Mouse (Mus musculus) bone marrow macrophage, adult 2 months (primary cell): ENCODE measurements around the gene Ncbp3. TPM values are rescaled to one million over a fixed set of nuclear protein-coding genes. Genes with fewer than 3 reads are reported as not detected.

ENCODE experiments used
- H3K27ac ChIP-seq: 2 replicates; pipeline ENCODE4 v1.5.1; 2012; ENCODE audit warnings: low read depth, low read length; ENCODE audit not compliant: insufficient read depth
- H3K4me1 ChIP-seq: 2 replicates; pipeline ENCODE4 v1.6.1; 2012; ENCODE audit warnings: low read length; ENCODE audit not compliant: control insufficient read depth, insufficient read depth
- H3K4me3 ChIP-seq: 2 replicates; pipeline ENCODE4 v1.5.1; 2012; ENCODE audit warnings: mild to moderate bottlenecking, low read length, moderate library complexity; ENCODE audit not compliant: insufficient read depth
- CTCF ChIP-seq: IDR thresholded peaks from 2 replicates; pipeline ENCODE4 v1.5.1; 2012; ENCODE audit warnings: low read depth, mild to moderate bottlenecking, low read length, moderate library complexity
- POLR2A ChIP-seq: IDR thresholded peaks from 2 replicates; pipeline ENCODE4 v1.6.1; 2012; ENCODE audit warnings: mild to moderate bottlenecking, low read depth, low read length, borderline replicate concordance
- polyA plus RNA-seq: library from polyadenylated mRNA; stranded (reverse); fragments of >200 nt; gene quantifications from 2 replicates; pipeline ENCODE4 v1.2.4, GENCODE M21; 2012; ENCODE audit not compliant: missing spikeins, insufficient read depth, insufficient read length

Gene Ncbp3
- polyA plus RNA-seq, 1 experiment = 6.4 TPM

GRCm38 (mm10) chr11:73014831-73015344 lies 32.7 kb upstream of the Ncbp3 start:
- Histone ChIP-seq H3K4me1 (no peaks in the 10 kb centered on the region), H3K27ac (no peak overlapping the region), H3K4me3 (no peak overlapping the region)
- no peak for TF ChIP-seq CTCF
- TF ChIP-seq POLR2A = no peak

- no peak overlapping the region for H3K4me3 ChIP-seq
- no peak overlapping the region for H3K27ac ChIP-seq
- H3K4me1 ChIP-seq = no peaks in the 10 kb centered on the region
- TF ChIP-seq POLR2A (no peak), CTCF (no peak)
Measured at GRCm38 (mm10) chr11:73015391-73016102, 32.0 kb upstream of the Ncbp3 start.

GRCm38 (mm10) chr11:73016103-73016420 lies 31.5 kb upstream of the Ncbp3 start:
- Histone ChIP-seq H3K4me1 (no peaks in the 10 kb centered on the region), H3K4me3 (no peak overlapping the region), H3K27ac (no peak overlapping the region)
- TF ChIP-seq POLR2A (no peak), CTCF (no peak)

GRCm38 (mm10) chr11:73018471-73019146 lies 29.0 kb upstream of the Ncbp3 start, which contains the start of gene Camkk1:
Camkk1 (plus strand) TSS chr11:73019008.
- Histone ChIP-seq H3K4me3 (peak within 1 kb of the TSS; percentile 34), H3K27ac (no peak within 1 kb of the TSS), H3K4me1 (no peaks in the 10 kb centered on the region)
- TF ChIP-seq POLR2A = no peak
- no peak for TF ChIP-seq CTCF

- Histone ChIP-seq H3K4me1 (peaks cover 5% of the 10 kb centered on the region), H3K4me3 (peak overlapping the region; percentile 34), H3K27ac (no peak overlapping the region)
- no peak for TF ChIP-seq CTCF
- TF ChIP-seq POLR2A = no peak
Measured at GRCm38 (mm10) chr11:73019147-73019795, 28.3 kb upstream of the Ncbp3 start.

- Histone ChIP-seq H3K4me1 (peaks cover 12% of the 10 kb centered on the region), H3K4me3 (no peak overlapping the region), H3K27ac (no peak overlapping the region)
- no peak for TF ChIP-seq CTCF
- TF ChIP-seq POLR2A = no peak
Measured at GRCm38 (mm10) chr11:73020953-73021800, 26.4 kb upstream of the Ncbp3 start.

GRCm38 (mm10) chr11:73023099-73023498 lies 24.5 kb upstream of the Ncbp3 start:
- Histone ChIP-seq H3K4me1 (peaks cover 12% of the 10 kb centered on the region), H3K27ac (no peak overlapping the region), H3K4me3 (no peak overlapping the region)
- TF ChIP-seq POLR2A = no peak
- TF ChIP-seq CTCF = no peak

- H3K27ac ChIP-seq = no peak overlapping the region
- H3K4me3 ChIP-seq = no peak overlapping the region
- H3K4me1 ChIP-seq = peaks cover 12% of the 10 kb centered on the region
- TF ChIP-seq POLR2A (no peak), CTCF (no peak)
Measured at GRCm38 (mm10) chr11:73023827-73024226, 23.8 kb upstream of the Ncbp3 start.

- H3K4me1 ChIP-seq = peaks cover 12% of the 10 kb centered on the region
- H3K4me3 ChIP-seq = no peak overlapping the region
- H3K27ac ChIP-seq = no peak overlapping the region
- TF ChIP-seq CTCF (no peak), POLR2A (no peak)
Measured at GRCm38 (mm10) chr11:73024236-73024904, 23.2 kb upstream of the Ncbp3 start.
